Mouse (Mus musculus) neural tube, embryonic 15.5 days (tissue): Measurements from ENCODE around the gene Mark1. TPM values are rescaled to one million over a fixed set of nuclear protein-coding genes. Genes with fewer than 3 reads are reported as not detected.

ENCODE experiments used
- ATAC-seq: fragments of 200-750 bp; cut with Nextera tagmentation; 2 replicates; pipeline ENCODE4 v1.8.0; 2017; ENCODE audit warnings: mild to moderate bottlenecking, moderate TSS enrichment, moderate library complexity; ENCODE audit not compliant: low FRiP score
- H3K27ac ChIP-seq: fragments of 300-500 bp; sonication (generic); replicated peaks from 2 replicates; pipeline ENCODE4 v1.5.1; 2015; ENCODE audit warnings: mild to moderate bottlenecking, inconsistent platforms
- H3K27me3 ChIP-seq: fragments of 300-500 bp; sonication (generic); replicated peaks from 2 replicates; pipeline ENCODE4 v1.6.1; 2015; ENCODE audit warnings: inconsistent platforms
- H3K36me3 ChIP-seq: fragments of 300-500 bp; sonication (generic); 2 replicates; pipeline ENCODE4 v1.6.1; 2015; ENCODE audit warnings: inconsistent platforms
- H3K4me1 ChIP-seq: fragments of 300-500 bp; sonication (generic); 2 replicates; pipeline ENCODE4 v1.6.1; 2015; ENCODE audit warnings: inconsistent platforms
- H3K4me2 ChIP-seq: fragments of 300-500 bp; sonication (generic); 2 replicates; pipeline ENCODE4 v1.6.1; 2015; ENCODE audit warnings: inconsistent platforms, mild to moderate bottlenecking, moderate library complexity
- H3K4me3 ChIP-seq: fragments of 300-500 bp; sonication (generic); replicated peaks from 2 replicates; pipeline ENCODE4 v1.5.1; 2015; ENCODE audit warnings: mild to moderate bottlenecking, inconsistent platforms
- H3K9ac ChIP-seq: fragments of 300-500 bp; sonication (generic); replicated peaks from 2 replicates; pipeline ENCODE4 v1.6.1; 2015; ENCODE audit warnings: mild to moderate bottlenecking, inconsistent platforms
- H3K9me3 ChIP-seq: fragments of 300-500 bp; sonication (generic); replicated peaks from 2 replicates; pipeline ENCODE4 v1.6.1; 2016; ENCODE audit warnings: inconsistent platforms
- WGBS: fragments of 180-500 bp; shearing (Covaris S2); methylation state at CpG from one replicate; pipeline ENCODE4 v1.1.7; 2015; ENCODE audit warnings: mixed read lengths; 5-methylcytosine and 5-hydroxymethylcytosine counted together
- polyA plus RNA-seq: library from polyadenylated mRNA; unstranded; fragments of >200 nt; fragmentation: Nextera tagmentation; extraction: Ambion mirVana; gene quantifications from 2 replicates; pipeline ENCODE4 v1.2.1, GENCODE M21; 2015

Mark1 gene
- polyA plus RNA-seq, 1 experiment from 2014 or later: 13.5 TPM

- Histone ChIP-seq H3K4me2 (no peak overlapping the region), H3K27me3 (0 out of 2 replicates have a peak, but pooled peaks cover 3% of the 10 kb centered on the region), H3K9ac (no peak overlapping the region), H3K4me1 (no peaks in the 10 kb centered on the region), H3K36me3 (no peaks in the 10 kb centered on the region), H3K9me3 (no peaks in the 10 kb centered on the region), H3K4me3 (no peak overlapping the region), H3K27ac (no peak overlapping the region)
- ATAC-seq: no peak
- WGBS: 76% methylated on average over 3 of the region's 3 CpGs
These were observed 131.7 kb downstream of the Mark1 start for GRCm38 (mm10) chr1:184867640-184868120.

GRCm38 (mm10) chr1:184864381-184864801 is 135.0 kb downstream of the Mark1 start:
- Histone ChIP-seq H3K27ac (0 out of 2 replicates have a peak overlapping the region, but pooled peaks have one; percentile 18), H3K36me3 (no peaks in the 10 kb centered on the region), H3K9ac (no peak overlapping the region), H3K4me2 (no peak overlapping the region), H3K27me3 (0 out of 2 replicates have a peak, but pooled peaks cover 3% of the 10 kb centered on the region), H3K4me3 (no peak overlapping the region), H3K4me1 (no peaks in the 10 kb centered on the region), H3K9me3 (no peaks in the 10 kb centered on the region)
- no peak for ATAC-seq
- WGBS: 31% methylated on average over 7 of the region's 7 CpGs

- H3K4me1 ChIP-seq: no peaks in the 10 kb centered on the region
- no peak overlapping the region for H3K9ac ChIP-seq
- 0 out of 2 replicates have a peak, but pooled peaks cover 3% of the 10 kb centered on the region for H3K27me3 ChIP-seq
- H3K27ac ChIP-seq: no peak overlapping the region
- H3K9me3 ChIP-seq: no peaks in the 10 kb centered on the region
- H3K4me3 ChIP-seq: no peak overlapping the region
- H3K36me3 ChIP-seq: no peaks in the 10 kb centered on the region
- no peak overlapping the region for H3K4me2 ChIP-seq
- WGBS: 89% methylated on average over 6 of the region's 6 CpGs
- ATAC-seq: no peak
These were observed 136.7 kb downstream of the Mark1 start for GRCm38 (mm10) chr1:184862636-184863035.

DNA sequence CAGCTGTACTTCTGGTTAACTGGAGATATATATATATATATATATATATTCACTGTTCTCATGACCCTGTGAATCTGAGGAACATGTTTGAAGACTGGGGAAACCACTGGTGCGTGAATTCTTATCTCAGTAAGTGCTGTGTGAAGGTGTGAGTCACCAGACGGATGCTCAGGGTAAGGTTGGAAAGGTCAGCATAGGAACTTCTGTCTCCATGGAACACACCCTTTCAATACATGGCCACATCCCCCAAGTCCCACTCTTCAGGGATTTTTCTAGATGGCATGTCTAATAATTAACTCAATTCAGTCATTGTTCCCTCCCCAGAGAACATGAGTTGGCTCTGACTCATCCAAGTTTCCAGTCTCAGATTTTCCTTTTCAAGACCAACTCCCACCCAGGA is 137.8 kb downstream of the Mark1 start:
- Histone ChIP-seq H3K27ac (no peak overlapping the region), H3K4me2 (no peak overlapping the region), H3K4me3 (no peak overlapping the region), H3K4me1 (no peaks in the 10 kb centered on the region), H3K9me3 (no peaks in the 10 kb centered on the region), H3K27me3 (0 out of 2 replicates have a peak, but pooled peaks cover 3% of the 10 kb centered on the region), H3K9ac (no peak overlapping the region), H3K36me3 (no peaks in the 10 kb centered on the region)
- WGBS: 83% methylated on average over 2 of the region's 2 CpGs
- ATAC-seq: no peak

GRCm38 (mm10) chr1:184860276-184860675 is 139.1 kb downstream of the Mark1 start:
- Histone ChIP-seq H3K9me3 (no peaks in the 10 kb centered on the region), H3K9ac (no peak overlapping the region), H3K4me2 (no peak overlapping the region), H3K27me3 (0 out of 2 replicates have a peak, but pooled peaks cover 3% of the 10 kb centered on the region), H3K36me3 (no peaks in the 10 kb centered on the region), H3K4me3 (no peak overlapping the region), H3K27ac (no peak overlapping the region), H3K4me1 (no peaks in the 10 kb centered on the region)
- ATAC-seq: no peak
- WGBS: 74% methylated on average over 3 of the region's 3 CpGs

- Histone ChIP-seq H3K27ac (no peak overlapping the region), H3K9me3 (no peaks in the 10 kb centered on the region), H3K4me3 (no peak overlapping the region), H3K4me2 (no peak overlapping the region), H3K36me3 (no peaks in the 10 kb centered on the region), H3K9ac (no peak overlapping the region), H3K4me1 (peaks cover 4% of the 10 kb centered on the region; the same call in 1 of the 2 replicates), H3K27me3 (peaks cover 4% of the 10 kb centered on the region; the same call in 1 of the 2 replicates)
- 92% methylated on average over 1 of the region's 1 CpGs for WGBS
- no peak for ATAC-seq
These were observed 141.1 kb downstream of the Mark1 start for GRCm38 (mm10) chr1:184858253-184858652.

- Histone ChIP-seq H3K9ac (no peak overlapping the region), H3K27ac (no peak overlapping the region), H3K4me3 (no peak overlapping the region), H3K36me3 (no peaks in the 10 kb centered on the region), H3K27me3 (peaks cover 4% of the 10 kb centered on the region; the same call in 1 of the 2 replicates), H3K4me1 (peaks cover 9% of the 10 kb centered on the region), H3K9me3 (no peaks in the 10 kb centered on the region), H3K4me2 (no peak overlapping the region)
- ATAC-seq: no peak
- WGBS: 91% methylated on average over 9 of the region's 9 CpGs
These were observed 142.2 kb downstream of the Mark1 start for GRCm38 (mm10) chr1:184857216-184857615.

- Histone ChIP-seq H3K4me1 (peaks cover 16% of the 10 kb centered on the region), H3K27ac (peak overlapping the region; percentile 49), H3K9ac (no peak overlapping the region), H3K36me3 (no peaks in the 10 kb centered on the region), H3K27me3 (peaks cover 14% of the 10 kb centered on the region), H3K9me3 (no peaks in the 10 kb centered on the region), H3K4me3 (no peak overlapping the region), H3K4me2 (no peak overlapping the region)
- no peak for ATAC-seq
- WGBS: 63% methylated on average over 3 of the region's 3 CpGs
These were observed 145.4 kb downstream of the Mark1 start for GRCm38 (mm10) chr1:184853922-184854321.

DNA sequence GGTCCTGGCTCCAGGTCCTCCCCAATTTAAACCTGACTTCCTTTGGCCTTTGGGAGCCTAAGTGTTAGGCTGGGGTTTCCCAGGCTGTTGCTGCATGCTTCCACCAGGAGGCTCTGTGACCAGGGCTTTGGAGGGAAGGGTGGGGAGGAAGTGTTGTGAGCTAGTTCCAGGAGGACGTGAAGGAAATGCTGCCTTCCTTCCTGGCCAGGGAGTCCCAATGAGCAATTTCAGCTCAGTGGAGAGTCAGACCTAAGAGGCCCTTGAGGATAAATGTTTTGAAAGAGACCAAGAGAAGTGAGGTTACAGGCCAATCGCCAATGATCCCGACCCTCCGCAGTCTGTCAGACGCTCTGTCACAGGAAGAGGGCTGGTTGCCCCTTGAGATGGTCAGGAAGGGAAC is 146.0 kb downstream of the Mark1 start:
- Histone ChIP-seq H3K27me3 (peaks cover 16% of the 10 kb centered on the region), H3K4me2 (peak overlapping the region; percentile 30)
- 31% methylated on average over 5 of the region's 5 CpGs for WGBS

DNA sequence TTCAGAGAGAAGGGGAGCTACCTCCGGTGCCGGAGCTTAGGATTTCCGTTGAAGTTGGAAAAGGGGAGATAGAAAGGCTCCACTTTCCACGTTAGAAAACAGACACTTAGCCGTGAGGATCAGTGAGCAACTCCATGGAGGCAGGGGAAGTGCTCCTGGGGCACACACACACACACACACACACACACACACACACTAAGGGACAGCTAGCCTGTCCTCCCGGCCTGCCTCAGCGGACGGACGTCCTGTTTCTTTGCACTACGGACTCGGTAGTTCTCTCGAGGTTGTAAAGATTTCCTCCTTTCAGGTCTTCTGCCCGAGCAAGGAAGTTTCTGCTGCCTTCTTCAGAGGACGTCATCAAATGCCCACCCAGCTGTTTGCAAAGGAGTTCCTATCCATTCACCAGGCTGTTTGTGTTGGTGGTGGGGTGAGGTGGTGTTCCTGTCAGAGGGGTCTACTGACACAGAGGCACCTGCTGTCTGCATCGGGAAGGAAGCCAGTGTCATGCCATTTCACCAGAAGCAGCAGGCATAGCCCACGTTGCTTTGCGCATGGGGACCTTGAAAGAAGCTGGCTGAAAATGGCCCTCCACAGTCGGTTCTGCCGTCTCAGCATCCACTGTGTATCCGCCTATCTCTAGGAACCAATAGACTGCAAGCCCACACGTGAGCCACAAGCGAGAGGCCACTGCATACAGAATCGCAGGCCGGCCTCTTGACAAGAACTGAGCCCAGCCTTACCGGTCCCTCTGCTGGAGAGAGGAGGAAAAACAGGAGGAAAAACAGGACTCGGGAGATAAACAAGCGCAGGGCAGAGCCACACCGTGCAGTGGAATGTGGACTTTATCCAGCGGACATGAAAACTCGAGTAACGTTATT is 147.4 kb downstream of the Mark1 start:
- peak; percentile 93 for ATAC-seq
- peak overlapping the region; percentile 63; the same call in 1 of the 2 replicates for H3K27ac ChIP-seq
- H3K27me3 ChIP-seq: peaks cover 22% of the 10 kb centered on the region
- no peaks in the 10 kb centered on the region for H3K36me3 ChIP-seq
- H3K4me3 ChIP-seq: peak overlapping the region; percentile 25
- peak overlapping the region; percentile 58 for H3K4me2 ChIP-seq
- peaks cover 16% of the 10 kb centered on the region for H3K4me1 ChIP-seq
- H3K9me3 ChIP-seq: no peaks in the 10 kb centered on the region
- peak overlapping the region; percentile 32; the same call in 1 of the 2 replicates for H3K9ac ChIP-seq
- WGBS: 18% methylated on average over 31 of the region's 31 CpGs

More for the DNA sequence above, 146.0 kb downstream of the Mark1 start:
- Histone ChIP-seq H3K9ac (no peak overlapping the region), H3K4me3 (no peak overlapping the region), H3K27ac (peak overlapping the region; percentile 49), H3K9me3 (no peaks in the 10 kb centered on the region), H3K36me3 (no peaks in the 10 kb centered on the region), H3K4me1 (peaks cover 16% of the 10 kb centered on the region)
- ATAC-seq: no peak

DNA sequence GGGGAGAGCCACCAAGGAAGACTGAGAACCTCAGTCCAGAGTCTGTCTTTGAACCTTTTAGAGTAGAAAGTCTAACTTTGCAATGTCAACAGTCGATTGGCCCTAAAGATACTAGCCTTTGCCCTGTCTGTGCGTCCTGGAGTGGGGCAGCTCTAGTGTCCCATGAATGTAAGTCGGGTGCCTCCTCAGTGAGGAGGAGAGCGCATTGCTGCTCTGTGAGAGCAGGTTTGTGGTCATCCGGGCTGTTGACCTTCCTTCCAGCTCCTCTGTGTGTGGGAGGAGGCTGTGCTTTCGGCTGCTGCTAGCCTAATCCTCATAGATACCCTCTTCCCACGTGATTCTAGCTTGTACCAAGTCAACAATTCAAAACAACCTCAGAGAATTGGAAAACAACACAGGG is 148.2 kb downstream of the Mark1 start:
- no peaks in the 10 kb centered on the region for H3K36me3 ChIP-seq
- no peak for ATAC-seq
- no peaks in the 10 kb centered on the region for H3K9me3 ChIP-seq
- peaks cover 25% of the 10 kb centered on the region for H3K27me3 ChIP-seq
- no peak overlapping the region for H3K9ac ChIP-seq
- no peak overlapping the region for H3K27ac ChIP-seq
- peaks cover 21% of the 10 kb centered on the region for H3K4me1 ChIP-seq
- H3K4me2 ChIP-seq: peak overlapping the region; percentile 58; the same call in 1 of the 2 replicates
- no peak overlapping the region for H3K4me3 ChIP-seq
- 53% methylated on average over 7 of the region's 7 CpGs for WGBS

- peaks cover 29% of the 10 kb centered on the region for H3K4me1 ChIP-seq
- H3K36me3 ChIP-seq: no peaks in the 10 kb centered on the region
- H3K27me3 ChIP-seq: peaks cover 21% of the 10 kb centered on the region
- no peak overlapping the region for H3K9ac ChIP-seq
- ATAC-seq: no peak
- H3K9me3 ChIP-seq: no peaks in the 10 kb centered on the region
- H3K4me2 ChIP-seq: peak overlapping the region; percentile 86
- 60% methylated on average over 3 of the region's 3 CpGs for WGBS
- no peak overlapping the region for H3K4me3 ChIP-seq
- no peak overlapping the region for H3K27ac ChIP-seq
These were observed 152.4 kb downstream of the Mark1 start for GRCm38 (mm10) chr1:184846973-184847372.
